Mouse (Mus musculus): ENCODE measurements at regions not wholly inside any gene's neighbourhood (a gene's known extent, or its start where the extent isn't known, plus 50 kb on each side); places are given as distances from the start of the nearest gene placed in this dataset.
A peak's percentile ranks its signal among the peaks of the same experiment; 100 is the strongest.

DNA sequence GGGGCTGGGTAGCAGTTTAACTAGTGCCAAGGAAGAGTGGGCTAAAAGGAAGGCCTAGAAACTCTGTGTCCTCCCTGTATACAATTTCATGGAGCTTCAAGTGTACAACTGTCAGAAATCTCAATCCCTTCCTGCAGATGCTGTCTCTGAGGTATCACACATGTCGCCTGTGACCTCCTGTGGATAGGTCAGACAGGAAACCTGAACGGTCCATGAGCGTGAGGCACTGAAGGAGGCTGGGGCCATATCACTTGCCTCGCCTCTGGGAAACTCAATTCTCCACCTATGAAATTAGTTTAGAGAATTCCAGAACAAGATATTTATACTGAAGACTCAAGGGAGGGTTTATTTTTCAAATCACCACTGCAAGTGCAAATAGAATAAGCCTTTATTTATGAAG is 69.1 kb upstream of the Pced1b start:
- Histone ChIP-seq H3K4me2 (replicated peaks; ENCODE audit: low read depth, low read length) (no peak overlapping the region), H3K4me3 (ENCODE audit: low read depth, low read length) (no peak overlapping the region), H3K36me3 (ENCODE audit: insufficient read depth, low read length) (no peaks in the 10 kb centered on the region), H3K27ac (ENCODE audit: low read length) (no peak overlapping the region), H3K4me1 (ENCODE audit: insufficient read depth, low read depth, low read length) (no peaks in the 10 kb centered on the region), H3K9me3 (ENCODE audit: low read length) (no peaks in the 10 kb centered on the region), H3K27me3 (replicated peaks; ENCODE audit: insufficient read depth, low read length) (no peaks in the 10 kb centered on the region), H3K9ac (replicated peaks; ENCODE audit: low read depth) (no peak overlapping the region)
- no peak for ATAC-seq
- 69% methylated on average over 4 of the region's 4 CpGs for WGBS
- TF ChIP-seq EP300 (IDR thresholded peaks at IDR 0.05) (no peak), CTCF (IDR thresholded peaks at IDR 0.05) (no peak)
- DNase-seq (ENCODE audit: low spot score) = no peak

GRCm38 (mm10) chr15:97174989-97175388 is 71.9 kb upstream of the Pced1b start:
- no peaks in the 10 kb centered on the region for H3K36me3 ChIP-seq (ENCODE audit: insufficient read depth, low read length)
- H3K27me3 ChIP-seq (replicated peaks; ENCODE audit: insufficient read depth, low read length) = no peaks in the 10 kb centered on the region
- WGBS = 22% methylated on average over 5 of the region's 5 CpGs
- peak overlapping the region; percentile 39; the same call in 1 of the 2 replicates for H3K27ac ChIP-seq (ENCODE audit: low read length)
- no peak for TF ChIP-seq CTCF (IDR thresholded peaks at IDR 0.05)
- TF ChIP-seq EP300 (IDR thresholded peaks at IDR 0.05) = no peak
- peak; percentile 91 for ATAC-seq
- DNase-seq (ENCODE audit: low spot score) = peak; percentile 87
- no peak overlapping the region for H3K4me2 ChIP-seq (replicated peaks; ENCODE audit: low read depth, low read length)
- H3K9ac ChIP-seq (replicated peaks; ENCODE audit: low read depth) = no peak overlapping the region
- H3K4me3 ChIP-seq (ENCODE audit: low read depth, low read length) = no peak overlapping the region
- no peaks in the 10 kb centered on the region for H3K9me3 ChIP-seq (ENCODE audit: low read length)
- no peaks in the 10 kb centered on the region for H3K4me1 ChIP-seq (ENCODE audit: insufficient read depth, low read depth, low read length)

- Histone ChIP-seq H3K4me2 (replicated peaks; ENCODE audit: low read depth, low read length) (no peak overlapping the region), H3K27ac (ENCODE audit: low read length) (no peak overlapping the region), H3K9me3 (ENCODE audit: low read length) (no peaks in the 10 kb centered on the region), H3K9ac (replicated peaks; ENCODE audit: low read depth) (no peak overlapping the region), H3K36me3 (ENCODE audit: insufficient read depth, low read length) (no peaks in the 10 kb centered on the region), H3K4me1 (ENCODE audit: insufficient read depth, low read depth, low read length) (no peaks in the 10 kb centered on the region), H3K27me3 (replicated peaks; ENCODE audit: insufficient read depth, low read length) (no peaks in the 10 kb centered on the region), H3K4me3 (ENCODE audit: low read depth, low read length) (no peak overlapping the region)
- TF ChIP-seq CTCF (IDR thresholded peaks at IDR 0.05) (no peak), EP300 (IDR thresholded peaks at IDR 0.05) (no peak)
- no peak for DNase-seq (ENCODE audit: low spot score)
- no peak for ATAC-seq
- 63% methylated on average over 17 of the region's 17 CpGs for WGBS
Measured at GRCm38 (mm10) chr15:97173233-97173632, 73.7 kb upstream of the Pced1b start.

- H3K36me3 ChIP-seq (ENCODE audit: insufficient read depth, low read length) = no peaks in the 10 kb centered on the region
- no peak overlapping the region for H3K4me3 ChIP-seq (ENCODE audit: low read depth, low read length)
- ATAC-seq (no peak), DNase-seq (ENCODE audit: low spot score) (peak; percentile 35)
- 36% methylated on average over 6 of the region's 6 CpGs for WGBS
- no peak overlapping the region for H3K9ac ChIP-seq (replicated peaks; ENCODE audit: low read depth)
- TF ChIP-seq CTCF (IDR thresholded peaks at IDR 0.05) (no peak), EP300 (IDR thresholded peaks at IDR 0.05) (no peak)
- no peak overlapping the region for H3K4me2 ChIP-seq (replicated peaks; ENCODE audit: low read depth, low read length)
- no peaks in the 10 kb centered on the region for H3K9me3 ChIP-seq (ENCODE audit: low read length)
- no peaks in the 10 kb centered on the region for H3K27me3 ChIP-seq (replicated peaks; ENCODE audit: insufficient read depth, low read length)
- no peak overlapping the region for H3K27ac ChIP-seq (ENCODE audit: low read length)
- no peaks in the 10 kb centered on the region for H3K4me1 ChIP-seq (ENCODE audit: insufficient read depth, low read depth, low read length)
Measured at GRCm38 (mm10) chr15:97170074-97170473, 76.8 kb upstream of the Pced1b start.

DNA sequence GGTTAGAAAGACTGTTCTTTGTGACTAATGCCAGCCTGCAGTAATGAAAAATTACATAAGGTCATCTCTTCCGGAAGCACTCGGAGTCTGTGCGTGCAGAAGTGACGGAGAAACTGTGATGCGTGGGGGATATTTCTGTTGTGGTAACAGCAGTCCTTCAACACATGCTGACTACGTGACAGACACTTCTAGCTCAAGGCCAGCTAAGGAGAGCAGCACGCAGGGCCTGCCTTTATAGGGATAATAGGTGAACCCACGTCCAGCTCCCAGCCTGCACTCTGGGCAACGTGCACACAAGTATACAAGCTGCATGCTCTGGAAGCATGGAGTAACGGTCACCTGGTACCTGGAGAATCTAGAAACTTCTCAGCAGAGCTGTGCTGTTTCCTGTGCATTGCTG is 77.5 kb upstream of the Pced1b start:
- no peaks in the 10 kb centered on the region for H3K4me1 ChIP-seq (ENCODE audit: insufficient read depth, low read depth, low read length)
- WGBS = 68% methylated on average over 10 of the region's 10 CpGs
- no peaks in the 10 kb centered on the region for H3K36me3 ChIP-seq (ENCODE audit: insufficient read depth, low read length)
- no peak overlapping the region for H3K9ac ChIP-seq (replicated peaks; ENCODE audit: low read depth)
- no peak for TF ChIP-seq EP300 (IDR thresholded peaks at IDR 0.05)
- TF ChIP-seq CTCF (IDR thresholded peaks at IDR 0.05) = no peak
- DNase-seq (ENCODE audit: low spot score) (no peak), ATAC-seq (no peak)
- no peak overlapping the region for H3K4me2 ChIP-seq (replicated peaks; ENCODE audit: low read depth, low read length)
- no peak overlapping the region for H3K4me3 ChIP-seq (ENCODE audit: low read depth, low read length)
- H3K27me3 ChIP-seq (replicated peaks; ENCODE audit: insufficient read depth, low read length) = no peaks in the 10 kb centered on the region
- H3K27ac ChIP-seq (ENCODE audit: low read length) = no peak overlapping the region
- H3K9me3 ChIP-seq (ENCODE audit: low read length) = no peaks in the 10 kb centered on the region

GRCm38 (mm10) chr15:97167116-97167515 is 79.8 kb upstream of the Pced1b start:
- Histone ChIP-seq H3K9ac (replicated peaks; ENCODE audit: low read depth) (no peak overlapping the region), H3K4me3 (ENCODE audit: low read depth, low read length) (no peak overlapping the region), H3K4me1 (ENCODE audit: insufficient read depth, low read depth, low read length) (no peaks in the 10 kb centered on the region), H3K36me3 (ENCODE audit: insufficient read depth, low read length) (no peaks in the 10 kb centered on the region), H3K4me2 (replicated peaks; ENCODE audit: low read depth, low read length) (no peak overlapping the region), H3K9me3 (ENCODE audit: low read length) (no peaks in the 10 kb centered on the region), H3K27ac (ENCODE audit: low read length) (no peak overlapping the region), H3K27me3 (replicated peaks; ENCODE audit: insufficient read depth, low read length) (no peaks in the 10 kb centered on the region)
- TF ChIP-seq EP300 (IDR thresholded peaks at IDR 0.05) = no peak
- TF ChIP-seq CTCF (IDR thresholded peaks at IDR 0.05) = no peak
- 97% methylated on average over 7 of the region's 7 CpGs for WGBS
- ATAC-seq = no peak
- no peak for DNase-seq (ENCODE audit: low spot score)

- no peak overlapping the region for H3K4me2 ChIP-seq (replicated peaks; ENCODE audit: low read depth, low read length)
- TF ChIP-seq EP300 (IDR thresholded peaks at IDR 0.05) = no peak
- no peak for TF ChIP-seq CTCF (IDR thresholded peaks at IDR 0.05)
- no peak overlapping the region for H3K4me3 ChIP-seq (ENCODE audit: low read depth, low read length)
- 48% methylated on average over 15 of the region's 15 CpGs for WGBS
- ATAC-seq (no peak; the same call in 1 of the 2 replicates), DNase-seq (ENCODE audit: low spot score) (peak; percentile 30)
- no peaks in the 10 kb centered on the region for H3K4me1 ChIP-seq (ENCODE audit: insufficient read depth, low read depth, low read length)
- H3K27me3 ChIP-seq (replicated peaks; ENCODE audit: insufficient read depth, low read length) = no peaks in the 10 kb centered on the region
- H3K27ac ChIP-seq (ENCODE audit: low read length) = no peak overlapping the region
- H3K36me3 ChIP-seq (ENCODE audit: insufficient read depth, low read length) = no peaks in the 10 kb centered on the region
- H3K9me3 ChIP-seq (ENCODE audit: low read length) = no peaks in the 10 kb centered on the region
- no peak overlapping the region for H3K9ac ChIP-seq (replicated peaks; ENCODE audit: low read depth)
Measured at GRCm38 (mm10) chr15:97164616-97165015, 82.3 kb upstream of the Pced1b start.

All from lung, postnatal 0 days (tissue).